Mouse (Mus musculus): ENCODE measurements at regions not wholly inside any gene's neighbourhood (a gene's known extent, or its start where the extent isn't known, plus 50 kb on each side); places are given as distances from the start of the nearest gene placed in this dataset.

DNA sequence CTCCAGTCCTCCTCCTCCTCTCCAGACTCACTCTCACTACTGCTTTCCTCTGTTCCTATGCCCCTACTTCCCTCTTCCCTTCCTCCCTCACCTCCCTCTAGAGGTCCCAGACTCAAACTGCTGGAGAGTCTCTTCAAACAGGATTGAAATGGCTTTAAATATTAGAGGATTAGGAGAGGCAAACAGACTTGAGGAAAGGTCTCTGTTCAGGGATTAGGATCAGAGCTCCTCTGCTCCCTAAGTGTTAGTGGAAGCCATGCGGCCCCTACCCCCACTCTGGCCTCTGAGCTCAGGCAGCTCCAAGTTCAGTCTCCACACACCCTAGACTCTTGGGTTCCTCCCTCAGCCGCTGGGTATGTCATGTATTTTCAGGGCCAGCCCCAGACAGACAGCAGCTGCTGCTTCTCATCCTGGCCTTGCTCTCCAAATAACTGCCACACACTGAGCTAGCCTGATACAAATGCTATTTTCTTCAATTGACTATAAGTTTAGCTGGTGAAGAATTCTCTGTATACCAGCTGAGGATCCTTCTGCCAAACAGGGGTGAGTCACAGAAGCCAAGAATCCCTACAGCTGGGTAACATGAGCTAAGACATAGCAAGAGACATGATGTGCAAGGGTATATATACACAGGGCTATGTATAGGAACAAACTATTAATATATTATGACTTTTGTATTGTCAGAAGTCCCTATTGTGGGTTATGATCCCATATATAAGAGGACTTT lies 55.2 kb upstream of the Nxpe4 start:
- H3K27ac ChIP-seq (replicated peaks), result no peak overlapping the region
- no peak for ATAC-seq (ENCODE audit: low FRiP score, low read depth)
- 0 out of 2 replicates have a peak, but pooled peaks cover 4% of the 10 kb centered on the region for H3K4me1 ChIP-seq
- 46% methylated on average over 2 of the region's 2 CpGs for WGBS
- H3K36me3 ChIP-seq, result no peaks in the 10 kb centered on the region
- H3K9ac ChIP-seq (replicated peaks), result no peak overlapping the region
- H3K27me3 ChIP-seq, result 0 out of 2 replicates have a peak, but pooled peaks cover 4% of the 10 kb centered on the region
- H3K4me2 ChIP-seq (replicated peaks), result no peak overlapping the region
- no peaks in the 10 kb centered on the region for H3K9me3 ChIP-seq
- H3K4me3 ChIP-seq, result no peak overlapping the region

GRCm38 (mm10) chr9:48108994-48109619 lies 52.7 kb upstream of the Nxpe4 start:
- H3K9me3 ChIP-seq, result no peaks in the 10 kb centered on the region
- 0 out of 2 replicates have a peak, but pooled peaks cover 4% of the 10 kb centered on the region for H3K4me1 ChIP-seq
- H3K27ac ChIP-seq (replicated peaks), result no peak overlapping the region
- no peak for ATAC-seq (ENCODE audit: low FRiP score, low read depth)
- no peak overlapping the region for H3K4me2 ChIP-seq (replicated peaks)
- H3K36me3 ChIP-seq, result no peaks in the 10 kb centered on the region
- WGBS, result 49% methylated on average over 7 of the region's 7 CpGs
- H3K9ac ChIP-seq (replicated peaks), result no peak overlapping the region
- peaks cover 16% of the 10 kb centered on the region; the same call in 1 of the 2 replicates for H3K27me3 ChIP-seq
- H3K4me3 ChIP-seq, result no peak overlapping the region

GRCm38 (mm10) chr9:48111316-48111890 lies 50.4 kb upstream of the Nxpe4 start:
- Histone ChIP-seq H3K4me3 (no peak overlapping the region), H3K27ac (replicated peaks) (no peak overlapping the region), H3K27me3 (peaks cover 16% of the 10 kb centered on the region; the same call in 1 of the 2 replicates), H3K36me3 (no peaks in the 10 kb centered on the region), H3K9ac (replicated peaks) (no peak overlapping the region), H3K4me1 (0 out of 2 replicates have a peak, but pooled peaks cover 4% of the 10 kb centered on the region), H3K4me2 (replicated peaks) (no peak overlapping the region), H3K9me3 (no peaks in the 10 kb centered on the region)
- ATAC-seq (ENCODE audit: low FRiP score, low read depth), result no peak
- 62% methylated on average over 8 of the region's 8 CpGs for WGBS
